ENCODE assay signal across 8 mouse cellular contexts in the genomic region with DNA sequence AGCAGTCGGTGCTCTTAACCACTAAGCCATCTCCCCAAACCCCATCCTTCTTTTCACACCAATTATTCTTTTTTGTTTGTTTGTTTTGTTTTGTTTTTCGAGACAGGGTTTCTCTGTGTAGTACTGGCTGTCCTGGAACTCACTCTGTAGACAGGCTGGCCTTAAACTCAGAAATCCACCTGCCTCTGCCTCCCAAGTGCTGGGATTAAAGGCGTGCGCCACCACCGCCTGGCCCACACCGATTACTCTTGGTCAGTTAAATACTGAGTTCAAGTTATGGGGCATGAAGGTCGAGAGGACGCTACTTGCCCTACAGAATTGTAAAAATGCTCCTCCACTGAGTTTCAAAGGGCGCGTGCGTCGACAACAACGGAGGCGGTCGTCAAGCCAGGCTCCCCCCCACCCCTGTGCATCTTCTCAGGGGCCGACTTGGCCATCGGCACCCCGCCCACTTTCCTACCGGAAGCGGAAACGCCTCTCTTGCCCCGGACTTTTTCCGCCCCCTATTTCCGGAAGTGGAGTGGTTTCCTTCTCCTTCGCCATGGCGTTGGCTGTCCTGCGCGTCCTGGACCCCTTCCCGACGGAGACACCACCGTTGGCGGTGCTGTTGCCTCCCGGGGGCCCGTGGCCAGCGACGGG. TPM values are rescaled to one million over a fixed set of nuclear protein-coding genes. Genes with fewer than 3 reads are reported as not detected.
DNase-seq lines count a peak whose midpoint lies in the region; ATAC-seq and TF ChIP-seq lines count a peak whose summit lies in the region.

A gene (plus strand): TSS at position 505 of the 639 bp plus-strand sequence.

- no peaks in the 10 kb centered on the region for H3K27me3 ChIP-seq in MEL (ENCODE audit: control insufficient read depth in 1 of 2, insufficient read depth in 2 of 2, low read length in 2 of 2)
- no peaks in the 10 kb centered on the region for H3K27me3 ChIP-seq in cerebellum, adult 2 months (ENCODE audit: control insufficient read depth, insufficient read depth, low read length)
- no peaks in the 10 kb centered on the region for H3K27me3 ChIP-seq in lung, embryonic 16.5 days (ENCODE audit: control insufficient read depth, insufficient read depth, low read depth, low read length)

- no peak for TF ChIP-seq CTCF in MEL (IDR thresholded peaks at IDR 0.05 in 2 of 3, conservative IDR thresholded peaks at IDR 0.05 in 1 of 3; ENCODE audit: control insufficient read depth in 1 of 3, insufficient read depth in 1 of 3, low read depth in 2 of 3, low read length in 3 of 3, poor library complexity in 1 of 3, severe bottlenecking in 1 of 3)
- TF ChIP-seq CTCF in cerebellum, adult 2 months (IDR thresholded peaks at IDR 0.05; ENCODE audit: borderline replicate concordance, insufficient read depth, low read depth, low read length): no peak

- peaks cover 0 to 16% of the 10 kb centered on the region in 2 experiments; a peak in 2 of 4 replicates for H3K4me1 ChIP-seq in MEL (ENCODE audit: control insufficient read depth in 1 of 2, insufficient read depth in 2 of 2, low read length in 2 of 2)
- no peaks in the 10 kb centered on the region; the same call in 1 of the 2 replicates for H3K4me1 ChIP-seq in cerebellum, adult 2 months (ENCODE audit: control insufficient read depth, insufficient read depth, low read length)
- peaks cover 6% of the 10 kb centered on the region for H3K4me1 ChIP-seq in lung, embryonic 16.5 days (replicated peaks; ENCODE audit: control insufficient read depth, insufficient read depth, low read length)

- WGBS in cerebellum, adult 2 months: 7% methylated on average over 36 of the region's 36 CpGs
- 6% methylated on average over 36 of the region's 36 CpGs for WGBS in lung, embryonic 16.5 days

- peak; percentile 84 to 90 for ATAC-seq in hematopoietic stem cell, adult 5-6 weeks (replicated peaks in 1 of 2; ENCODE audit: insufficient read depth in 1 of 2, low FRiP score in 2 of 2, low TSS enrichment in 1 of 2, low read depth in 1 of 2, poor library complexity in 2 of 2, severe bottlenecking in 2 of 2)
- peak; percentile 93 for ATAC-seq in lung, embryonic 16.5 days (ENCODE audit: low read depth)

- peaks cover 21% of the 10 kb centered on the region for H3K79me2 ChIP-seq in MEL (ENCODE audit: control insufficient read depth, insufficient read depth, low read length, poor library complexity)

- peaks cover 4 to 6% of the 10 kb centered on the region in 2 experiments for H3K36me3 ChIP-seq in MEL (ENCODE audit: control insufficient read depth in 1 of 2, insufficient read depth in 2 of 2, low read length in 2 of 2)
- peaks cover 14% of the 10 kb centered on the region for H3K36me3 ChIP-seq in lung, embryonic 16.5 days (ENCODE audit: control insufficient read depth, insufficient read depth, low read length)

- peak within 1 kb of the TSS; percentile 84 to 99 for H3K4me3 ChIP-seq in MEL (ENCODE audit: control insufficient read depth in 1 of 2, insufficient read depth in 1 of 2, low read depth in 2 of 2, low read length in 2 of 2)
- H3K4me3 ChIP-seq in cerebellum, adult 2 months (replicated peaks; ENCODE audit: insufficient read depth, low read depth, low read length): peak within 1 kb of the TSS; percentile 71
- peak within 1 kb of the TSS; percentile 98 for H3K4me3 ChIP-seq in lung, embryonic 16.5 days (ENCODE audit: low read length)

- peak; percentile 96 for DNase-seq in MEL (ENCODE audit: low read depth, low spot score)
- peak; percentile 91 to 93 for DNase-seq in cerebellum, adult 2 months
- peak; percentile 93 for DNase-seq in forelimb bud, embryonic 11.5 days (ENCODE audit: low read depth, low spot score)
- DNase-seq in layer of hippocampus, adult 9-10 months (ENCODE audit: low spot score): peak; percentile 55
- peak; percentile 82 for DNase-seq in ovary, postnatal 10 days (ENCODE audit: low spot score)
- DNase-seq in thymus, postnatal 10 days (ENCODE audit: low spot score in 2 of 2): peak; percentile 91 to 94

- peak within 1 kb of the TSS; percentile 78 for H3K27ac ChIP-seq in MEL (ENCODE audit: control insufficient read depth, low read depth, low read length)
- H3K27ac ChIP-seq in cerebellum, adult 2 months (ENCODE audit: insufficient read depth, low read length): peak within 1 kb of the TSS; percentile 61; the same call in 1 of the 2 replicates
- H3K27ac ChIP-seq in lung, embryonic 16.5 days (ENCODE audit: low read length): peak within 1 kb of the TSS; percentile 82

- peak within 1 kb of the TSS; percentile 99 for H3K9ac ChIP-seq in MEL (ENCODE audit: control insufficient read depth, low read depth, low read length, poor library complexity, severe bottlenecking)
- peak within 1 kb of the TSS; percentile 95 for H3K9ac ChIP-seq in lung, embryonic 16.5 days (ENCODE audit: low read length)

- no peak for TF ChIP-seq RAD21 in MEL (IDR thresholded peaks at IDR 0.05; ENCODE audit: low read depth, low read length)

- no peaks in the 10 kb centered on the region for H3K9me3 ChIP-seq in MEL (replicated peaks; ENCODE audit: insufficient read depth, low read length)
- no peaks in the 10 kb centered on the region for H3K9me3 ChIP-seq in lung, embryonic 16.5 days (ENCODE audit: control insufficient read depth, low read length)

- TF ChIP-seq POLR2A in MEL (IDR thresholded peaks at IDR 0.05; ENCODE audit: control insufficient read depth in 1 of 2, insufficient read depth in 1 of 2, low read depth in 1 of 2, low read length in 2 of 2, poor library complexity in 1 of 2): peak in 1 of 2 experiments; percentile 87; a peak in 2 of 4 replicates
- TF ChIP-seq POLR2A in cerebellum, adult 2 months (IDR thresholded peaks at IDR 0.05; ENCODE audit: borderline replicate concordance, insufficient read depth, low read length): peak; percentile 70; the same call in 1 of the 2 replicates

- TF ChIP-seq EP300 in MEL (IDR thresholded peaks at IDR 0.05; ENCODE audit: low read depth in 1 of 2, low read length in 2 of 2): no peak

- peak within 1 kb of the TSS; percentile 81 for H3K4me2 ChIP-seq in lung, embryonic 16.5 days (ENCODE audit: low read depth, low read length)

TF ChIP-seq in MEL, 35 proteins besides CTCF, POLR2A, EP300 and RAD21 (continues in another document):
- TF ChIP-seq KAT2A (conservative IDR thresholded peaks at IDR 0.05; ENCODE audit: low read depth, low read length) (peak; percentile 65; the same call in 1 of the 2 replicates), NRF1 (IDR thresholded peaks at IDR 0.05; ENCODE audit: insufficient read depth, low read depth, low read length, poor library complexity, severe bottlenecking) (peak; percentile 42; the same call in 1 of the 2 replicates), JUND (IDR thresholded peaks at IDR 0.05; ENCODE audit: low read depth, low read length) (no peak), ETS1 (IDR thresholded peaks at IDR 0.05; ENCODE audit: low read depth, low read length) (no peak), BHLHE40 (IDR thresholded peaks at IDR 0.05; ENCODE audit: borderline replicate concordance, low read depth, low read length) (peak; percentile 2; the same call in 1 of the 2 replicates), CHD2 (IDR thresholded peaks at IDR 0.05; ENCODE audit: low read length) (no peak), MAX (IDR thresholded peaks at IDR 0.05; ENCODE audit: low read length) (peak; percentile 32; the same call in 1 of the 2 replicates), MAZ (IDR thresholded peaks at IDR 0.05; ENCODE audit: low read depth, low read length) (peak; percentile 70; the same call in 1 of the 2 replicates), MEF2A (IDR thresholded peaks at IDR 0.05; ENCODE audit: extremely low read depth, insufficient replicate concordance, low read depth, low read length, poor library complexity, severe bottlenecking) (no peak), ZMIZ1 (IDR thresholded peaks at IDR 0.05; ENCODE audit: low read depth, low read length) (peak; percentile 56; the same call in 1 of the 2 replicates), MAFK (IDR thresholded peaks at IDR 0.05; ENCODE audit: borderline replicate concordance, low read depth, low read length) (no peak), TCF12 (IDR thresholded peaks at IDR 0.05; ENCODE audit: low read depth, low read length) (peak; percentile 61; the same call in 1 of the 2 replicates), ELF1 (IDR thresholded peaks at IDR 0.05; ENCODE audit: low read depth, low read length) (peak; percentile 95), TAL1 (IDR thresholded peaks at IDR 0.05; ENCODE audit: low read length) (no peak), ZNF384 (IDR thresholded peaks at IDR 0.05; ENCODE audit: low read depth, low read length) (no peak), RCOR1 (IDR thresholded peaks at IDR 0.05; ENCODE audit: low read depth, low read length) (peak; percentile 29; the same call in 1 of the 2 replicates), SIN3A (IDR thresholded peaks at IDR 0.05; ENCODE audit: low read length) (peak; percentile 86), SMC3 (IDR thresholded peaks at IDR 0.05; ENCODE audit: low read depth, low read length) (no peak), GABPA (IDR thresholded peaks at IDR 0.05; ENCODE audit: low read depth, low read length) (0 out of 2 replicates have a peak, but pooled peaks have one; percentile 8), POLR2AphosphoS5 (IDR thresholded peaks at IDR 0.05; ENCODE audit: borderline replicate concordance, low read depth, low read length) (no peak), ZC3H11A (IDR thresholded peaks at IDR 0.05; ENCODE audit: low read depth, low read length) (no peak), MYC (IDR thresholded peaks at IDR 0.05; ENCODE audit: low read depth, low read length) (0 out of 2 replicates have a peak, but pooled peaks have one; percentile 15), CHD1 (IDR thresholded peaks at IDR 0.05; ENCODE audit: low read depth, low read length) (no peak), TBP (IDR thresholded peaks at IDR 0.05; ENCODE audit: low read depth, low read length) (peak; percentile 64), HCFC1 (IDR thresholded peaks at IDR 0.05; ENCODE audit: low read depth, low read length) (peak; percentile 91), E2F4 (IDR thresholded peaks at IDR 0.05; ENCODE audit: borderline replicate concordance, low read depth, low read length) (no peak), POLR2AphosphoS2 (IDR thresholded peaks at IDR 0.05; ENCODE audit: low read length) (peak; percentile 67; the same call in 1 of the 2 replicates), MXI1 (IDR thresholded peaks at IDR 0.05; ENCODE audit: low read depth, low read length) (peak; percentile 71), USF1 (IDR thresholded peaks at IDR 0.05; ENCODE audit: low read depth, low read length) (no peak)

RNA-seq across cellular contexts. Expression of the gene that starts here (rescaled TPM):
- 17.7 and 23.0 TPM in 2 replicates for total RNA-seq in MEL (2012; rRNA removed)
- 10 to 100 TPM in 1 of 2 experiments, not detected in 1; 31.2 TPM for polyA plus RNA-seq in MEL (2012; ENCODE audit: insufficient read depth in 1 of 2, insufficient read length in 2 of 2, low read depth in 1 of 2, low replicate concordance in 2 of 2, missing spikeins in 1 of 2)
- 46.5 and 52.4 TPM in 2 replicates for polyA plus RNA-seq in cerebellum, adult 2 months (2012; rRNA removed)
- total RNA-seq in hematopoietic stem cell, adult 5-6 weeks (2017): 16.1 and 16.2 TPM in 2 replicates
- polyA plus RNA-seq in lung, embryonic 16.5 days (2015; fragmentation: Nextera tagmentation; extraction: Ambion mirVana): 22.1 and 24.2 TPM in 2 replicates

Comparison
In these comparisons a context has a peak if more than half of its experiments do, and no peak if none do; other contexts are left out.
1. Peak in every context shown above with its lines: DNase-seq, ATAC-seq, H3K4me3 ChIP-seq and H3K27ac ChIP-seq.